Mouse (Mus musculus) stomach, postnatal 0 days (tissue): ENCODE data around the gene Ctbp2.

Experiments used
- CTCF ChIP-seq: IDR thresholded peaks from 2 replicates; pipeline ENCODE4 v1.5.1; 2016; ENCODE audit warnings: antibody characterized with exemption, low read depth, mild to moderate bottlenecking, moderate library complexity
- EP300 ChIP-seq: optimal IDR thresholded peaks from 2 replicates; pipeline ENCODE3; 2016; ENCODE audit warnings: antibody characterized with exemption

- TF ChIP-seq CTCF (no peak), EP300 (no peak)
Observed at GRCm38 (mm10) chr7:133109442-133109841, 14.7 kb downstream of the Ctbp2 start.
